Mouse (Mus musculus) liver, adult 2 months (tissue): ENCODE results near the gene Epop.

Experiments used
- CTCF ChIP-seq: fragments of 200-500 bp; IDR thresholded peaks from 2 replicates; pipeline ENCODE4 v1.5.1; 2011; ENCODE audit warnings: low read depth, low read length, control low read depth
- POLR2A ChIP-seq: fragments of 200-500 bp; IDR thresholded peaks from 2 replicates; pipeline ENCODE4 v1.6.1; 2011; ENCODE audit warnings: low read length, control low read depth; ENCODE audit not compliant: insufficient read depth; ENCODE audit errors: extremely low read depth

DNA sequence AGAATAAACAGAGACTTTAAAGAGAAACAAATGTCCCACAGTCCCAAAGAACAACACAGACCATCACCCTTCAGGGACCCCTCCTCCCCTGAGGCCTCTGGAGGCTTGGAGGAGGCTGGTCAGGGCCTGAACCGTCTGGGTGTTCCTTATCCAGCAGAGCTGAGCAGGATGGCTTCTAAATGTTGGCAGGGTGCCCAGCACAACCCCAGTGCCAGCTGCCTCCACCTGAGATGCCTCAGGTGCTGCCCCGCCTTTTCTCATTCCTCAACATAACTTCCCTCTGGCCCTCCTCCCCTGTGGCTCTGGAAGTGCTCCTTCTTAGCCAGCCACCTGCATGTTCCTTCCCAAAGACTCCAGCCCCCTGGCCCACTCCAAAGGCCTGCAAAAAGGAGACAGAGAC, 51.2 kb downstream of the Epop start:
- TF ChIP-seq POLR2A (no peak), CTCF (no peak)
